Mouse (Mus musculus) E14TG2a.4 (cell line): Measurements from ENCODE around the gene Adgrf3.

Experiments
- H3K27me3 ChIP-seq: 2 replicates; pipeline ENCODE4 v1.6.1; 2014; ENCODE audit warnings: low read length, control low read depth; ENCODE audit not compliant: insufficient read depth
- H3K36me3 ChIP-seq: 2 replicates; pipeline ENCODE4 v1.6.1; 2014; ENCODE audit warnings: low read length, control low read depth; ENCODE audit not compliant: insufficient read depth
- H3K4me1 ChIP-seq: replicated peaks from 2 replicates; pipeline ENCODE4 v1.6.1; 2014; ENCODE audit warnings: low read depth, low read length, control low read depth
- H3K4me3 ChIP-seq: replicated peaks from 2 replicates; pipeline ENCODE4 v1.5.1; 2014; ENCODE audit warnings: mild to moderate bottlenecking, low read length
- H3K9me3 ChIP-seq: 2 replicates; pipeline ENCODE4 v1.6.1; 2014; ENCODE audit warnings: low read length, control low read depth
- CTCF ChIP-seq: conservative IDR thresholded peaks from 2 replicates; pipeline ENCODE4 v1.5.1; 2014; ENCODE audit warnings: low read length
- NANOG ChIP-seq: IDR thresholded peaks from 2 replicates; pipeline ENCODE4 v1.6.1; 2014; ENCODE audit warnings: borderline replicate concordance, low read length, mixed read lengths
- POU5F1 ChIP-seq: IDR thresholded peaks from 2 replicates; pipeline ENCODE4 v1.6.1; 2014; ENCODE audit warnings: low read length, borderline replicate concordance

Adgrf3 gene

DNA sequence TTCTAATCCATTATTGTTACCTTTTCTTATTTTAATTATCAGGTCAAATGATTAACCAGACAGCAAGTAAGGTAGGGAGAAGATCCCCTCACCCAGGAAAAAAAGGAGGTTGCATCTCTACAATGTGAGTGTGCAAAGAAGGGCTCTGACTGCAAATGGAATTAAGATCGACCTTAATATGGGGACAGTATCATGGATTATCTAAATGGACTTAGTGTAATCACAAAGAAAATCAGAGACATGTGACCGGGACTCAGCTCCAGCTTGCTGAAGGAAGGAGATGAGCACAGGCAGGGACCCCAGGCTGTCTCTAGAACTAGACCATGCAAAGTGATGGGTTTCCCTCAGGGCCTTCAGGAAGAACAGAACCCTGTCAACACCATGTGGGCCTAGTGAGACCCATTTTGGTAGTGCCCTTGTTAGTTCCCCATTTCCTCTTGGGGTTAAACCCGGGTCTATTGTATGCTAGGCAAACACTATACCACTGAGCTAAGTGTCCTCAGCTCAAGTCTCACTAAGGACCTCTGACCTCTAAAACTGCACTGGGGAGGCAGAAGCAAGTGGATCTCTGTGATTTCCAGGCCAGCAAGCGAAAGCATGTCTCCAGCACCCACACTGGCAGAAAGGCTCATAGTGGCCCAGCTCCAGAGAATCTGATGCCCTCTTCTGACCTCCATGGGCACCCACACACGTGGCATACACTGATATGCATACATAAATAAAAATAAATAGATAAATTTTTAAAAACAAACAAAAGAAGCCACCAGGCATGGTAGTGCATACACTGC lies 57.2 kb downstream of the Adgrf3 start:
- no peaks in the 10 kb centered on the region for H3K27me3 ChIP-seq
- H3K36me3 ChIP-seq: peaks cover 33% of the 10 kb centered on the region
- no peak for TF ChIP-seq POU5F1
- no peak for TF ChIP-seq NANOG
- no peak for TF ChIP-seq CTCF
- H3K4me3 ChIP-seq: no peak overlapping the region
- no peaks in the 10 kb centered on the region for H3K9me3 ChIP-seq
- peaks cover 7% of the 10 kb centered on the region for H3K4me1 ChIP-seq

DNA sequence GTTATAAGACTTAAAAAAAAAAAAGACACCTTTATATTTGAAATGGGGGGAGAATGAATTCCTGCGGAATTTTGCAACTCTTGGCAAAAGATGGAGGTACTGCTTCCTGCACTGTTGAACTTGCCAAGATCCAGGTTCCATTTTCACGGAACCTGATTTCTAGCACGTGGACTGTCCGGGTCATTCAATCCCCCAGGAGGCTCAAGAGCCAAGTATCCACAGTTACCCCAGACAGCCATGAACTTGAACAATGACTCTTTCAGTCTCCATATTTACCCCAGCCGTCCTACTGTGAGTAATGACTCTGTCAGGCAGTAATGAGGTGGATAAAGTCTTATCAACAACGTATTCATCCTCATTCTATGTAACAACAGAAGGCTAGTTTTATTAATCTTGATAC lies 59.0 kb downstream of the Adgrf3 start:
- no peaks in the 10 kb centered on the region for H3K27me3 ChIP-seq
- no peak for TF ChIP-seq POU5F1
- no peak for TF ChIP-seq NANOG
- no peak for TF ChIP-seq CTCF

More for the DNA sequence above, 59.0 kb downstream of the Adgrf3 start:
- Histone ChIP-seq H3K36me3 (peaks cover 50% of the 10 kb centered on the region), H3K4me1 (peaks cover 7% of the 10 kb centered on the region), H3K4me3 (no peak overlapping the region), H3K9me3 (no peaks in the 10 kb centered on the region)
